Mouse (Mus musculus): ENCODE results near the gene Tmem37.

GRCm38 (mm10) chr1:120070168-120070567, 3.7 kb downstream of the Tmem37 start:
- TF ChIP-seq MAX (IDR thresholded peaks at IDR 0.05; ENCODE audit: low read depth) (no peak), POLR2A (IDR thresholded peaks at IDR 0.05; ENCODE audit: insufficient read length, low read depth) (no peak), E2F4 (IDR thresholded peaks at IDR 0.05; ENCODE audit: insufficient read depth) (no peak), MYOD1 (IDR thresholded peaks at IDR 0.05; ENCODE audit: control insufficient read depth in 1 of 3, insufficient read length in 2 of 3, low read depth in 2 of 3) (no peak)

Measured in myocyte (in vitro differentiated cells).